Mouse (Mus musculus) liver, postnatal 0 days (tissue): Measurements from ENCODE around the gene Tiam1.

Source experiments
- CTCF ChIP-seq: sonication (generic); IDR thresholded peaks from 2 replicates; pipeline ENCODE4 v1.5.1; 2016; ENCODE audit warnings: antibody characterized with exemption, low read depth
- EP300 ChIP-seq: IDR thresholded peaks from 2 replicates; pipeline ENCODE4 v1.6.1; 2016; ENCODE audit warnings: antibody characterized with exemption, low read depth, mild to moderate bottlenecking

GRCm38 (mm10) chr16:90007391-90007977, 136.1 kb downstream of the Tiam1 start:
- TF ChIP-seq CTCF (no peak), EP300 (no peak)
